Mouse (Mus musculus): ENCODE measurements around the gene Kmt2d. TPM values are rescaled to one million over a fixed set of nuclear protein-coding genes. Genes with fewer than 3 reads are reported as not detected.

The Kmt2d gene
- polyA plus RNA-seq, 1 experiment from 2014 or later, result 3.7 TPM

DNA sequence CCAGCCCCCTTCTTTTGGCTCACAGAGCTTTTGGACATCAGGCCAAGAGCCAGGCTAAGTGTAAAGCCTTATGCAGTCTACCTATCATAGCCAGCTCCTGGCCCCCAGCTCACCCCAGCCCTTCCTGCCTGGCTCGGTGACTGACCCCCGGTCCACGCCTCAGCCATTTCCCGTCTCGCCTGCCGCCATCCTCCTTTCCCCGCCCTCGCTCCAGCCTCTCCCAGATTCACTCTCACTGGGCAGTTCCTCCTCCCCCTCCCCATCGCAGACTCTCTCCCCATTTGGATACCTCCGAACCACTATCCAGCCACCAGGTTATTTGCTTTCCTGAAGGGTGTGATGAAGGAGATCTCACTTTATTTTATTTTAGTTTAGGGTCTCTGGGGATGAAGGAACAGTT is 26.5 kb upstream of the Kmt2d start:
- peaks cover 89% of the 10 kb centered on the region for H3K27me3 ChIP-seq
- no peaks in the 10 kb centered on the region for H3K36me3 ChIP-seq (replicated peaks)
- H3K9me3 ChIP-seq (replicated peaks), result no peaks in the 10 kb centered on the region
- H3K4me3 ChIP-seq (replicated peaks), result no peak overlapping the region
- no peak overlapping the region for H3K4me2 ChIP-seq
- no peak for ATAC-seq (ENCODE audit: insufficient read depth)
- H3K9ac ChIP-seq, result no peak overlapping the region
- no peak overlapping the region for H3K27ac ChIP-seq (replicated peaks)
- H3K4me1 ChIP-seq (replicated peaks), result peaks cover 55% of the 10 kb centered on the region
- 6% methylated on average over 10 of the region's 10 CpGs for WGBS (ENCODE audit: insufficient replicate concordance)

DNA sequence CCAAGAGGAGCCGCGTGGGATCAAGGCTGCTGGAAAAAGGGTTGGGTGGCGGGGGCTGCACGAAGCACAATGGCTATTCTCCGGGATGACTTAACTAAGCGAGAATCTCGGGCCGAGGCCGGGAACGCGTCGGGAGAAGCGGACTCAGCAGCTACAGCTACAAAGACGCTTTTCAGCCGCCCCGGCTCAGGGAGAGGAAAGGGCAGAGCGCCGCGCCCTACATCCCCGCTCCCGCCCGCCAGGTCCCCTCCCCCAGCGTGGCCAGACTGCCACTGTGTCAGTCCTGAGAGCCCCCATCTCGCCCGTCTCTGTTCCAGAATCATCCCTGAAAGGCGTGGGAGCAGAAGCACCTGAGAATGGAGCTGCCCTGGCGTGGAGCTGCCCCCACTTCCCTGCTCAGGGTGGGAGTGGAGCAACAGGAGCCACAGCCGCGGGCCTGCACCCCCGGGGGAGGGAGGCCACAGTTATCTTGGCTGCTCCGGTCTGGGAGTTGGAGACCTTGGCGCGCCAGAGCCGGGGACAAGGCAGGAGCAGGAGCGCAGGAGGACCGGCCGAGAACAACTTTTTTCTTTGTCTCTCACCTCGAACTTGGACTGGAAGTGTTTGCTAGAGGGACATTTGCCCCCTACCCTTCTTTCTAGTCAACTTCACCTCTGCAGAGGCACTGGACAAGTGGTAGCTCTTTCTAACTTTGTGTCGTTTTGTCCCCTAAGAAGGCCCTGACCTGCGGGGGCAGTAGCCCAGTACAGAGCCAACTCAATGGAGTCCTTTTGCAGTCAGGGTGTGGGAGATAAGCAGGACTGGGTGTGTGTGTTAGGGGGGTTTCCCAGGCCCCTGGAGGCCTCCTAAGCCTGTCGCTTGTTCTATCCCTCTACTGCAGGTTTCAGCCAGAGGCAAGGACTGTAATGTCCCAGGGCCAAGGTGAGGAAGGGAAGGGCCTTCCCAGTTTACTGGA is 24.9 kb upstream of the Kmt2d start:
- H3K4me1 ChIP-seq (replicated peaks), result peaks cover 69% of the 10 kb centered on the region
- H3K27ac ChIP-seq (replicated peaks), result no peak overlapping the region
- WGBS (ENCODE audit: insufficient replicate concordance), result 2% methylated on average over 41 of the region's 41 CpGs
- H3K36me3 ChIP-seq (replicated peaks), result no peaks in the 10 kb centered on the region
- 0 out of 2 replicates have a peak overlapping the region, but pooled peaks have one; percentile 18 for H3K9ac ChIP-seq
- peaks cover 98% of the 10 kb centered on the region for H3K27me3 ChIP-seq
- no peaks in the 10 kb centered on the region for H3K9me3 ChIP-seq (replicated peaks)
- ATAC-seq (ENCODE audit: insufficient read depth), result 0 out of 2 replicates have a peak, but pooled peaks have one; percentile 26
- H3K4me2 ChIP-seq, result peak overlapping the region; percentile 54
- H3K4me3 ChIP-seq (replicated peaks), result peak overlapping the region; percentile 30

DNA sequence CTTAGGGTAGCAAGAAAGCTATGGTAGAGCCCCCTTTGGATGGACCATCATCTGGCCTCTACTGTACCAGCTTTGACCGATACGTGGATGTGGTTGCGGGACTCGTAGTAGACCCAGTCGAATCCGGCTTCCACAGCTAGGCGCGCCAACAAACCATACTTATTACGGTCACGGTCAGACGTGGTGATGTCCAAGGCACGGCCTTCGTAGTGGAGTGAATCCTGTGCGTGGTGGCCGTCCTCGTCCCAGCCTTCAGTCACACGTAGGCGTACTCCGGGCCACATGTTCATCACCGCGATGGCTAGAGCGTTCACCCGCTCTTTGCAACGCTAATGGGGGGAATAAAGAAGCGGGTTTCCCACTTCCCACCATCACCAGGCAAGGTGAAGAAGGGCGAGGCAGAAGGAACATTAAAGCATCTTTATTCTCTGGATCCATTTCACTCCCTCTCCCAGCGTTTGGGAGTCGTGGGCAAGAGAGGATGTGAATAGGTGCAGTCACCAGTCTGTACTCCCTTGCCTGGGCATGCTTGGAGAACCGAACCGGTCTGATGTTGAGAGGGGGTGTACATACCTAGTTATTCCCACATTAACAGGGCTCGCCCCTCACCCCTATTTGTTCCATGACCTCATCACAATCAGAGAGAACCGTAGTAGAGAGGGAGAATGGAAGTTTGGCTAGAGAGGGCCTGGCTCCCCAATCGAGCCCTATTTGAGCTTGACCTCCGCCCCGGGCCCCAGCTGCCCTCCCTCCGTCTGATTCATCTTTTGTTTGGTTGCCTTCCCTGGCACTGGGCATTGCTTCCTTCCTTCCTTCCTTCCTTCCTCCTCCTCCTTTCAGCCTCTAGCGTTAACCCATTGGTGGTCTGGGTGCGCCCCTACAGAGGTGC is 24.0 kb upstream of the Kmt2d start:
- H3K4me3 ChIP-seq (replicated peaks), result peak overlapping the region; percentile 52
- no peaks in the 10 kb centered on the region for H3K9me3 ChIP-seq (replicated peaks)
- peak overlapping the region; percentile 72 for H3K4me2 ChIP-seq
- H3K36me3 ChIP-seq (replicated peaks), result no peaks in the 10 kb centered on the region
- H3K27me3 ChIP-seq, result peaks cover 89% of the 10 kb centered on the region
- H3K4me1 ChIP-seq (replicated peaks), result peaks cover 69% of the 10 kb centered on the region
- no peak overlapping the region for H3K9ac ChIP-seq
- H3K27ac ChIP-seq (replicated peaks), result no peak overlapping the region
- 4% methylated on average over 38 of the region's 38 CpGs for WGBS (ENCODE audit: insufficient replicate concordance)
- ATAC-seq (ENCODE audit: insufficient read depth), result no peak

DNA sequence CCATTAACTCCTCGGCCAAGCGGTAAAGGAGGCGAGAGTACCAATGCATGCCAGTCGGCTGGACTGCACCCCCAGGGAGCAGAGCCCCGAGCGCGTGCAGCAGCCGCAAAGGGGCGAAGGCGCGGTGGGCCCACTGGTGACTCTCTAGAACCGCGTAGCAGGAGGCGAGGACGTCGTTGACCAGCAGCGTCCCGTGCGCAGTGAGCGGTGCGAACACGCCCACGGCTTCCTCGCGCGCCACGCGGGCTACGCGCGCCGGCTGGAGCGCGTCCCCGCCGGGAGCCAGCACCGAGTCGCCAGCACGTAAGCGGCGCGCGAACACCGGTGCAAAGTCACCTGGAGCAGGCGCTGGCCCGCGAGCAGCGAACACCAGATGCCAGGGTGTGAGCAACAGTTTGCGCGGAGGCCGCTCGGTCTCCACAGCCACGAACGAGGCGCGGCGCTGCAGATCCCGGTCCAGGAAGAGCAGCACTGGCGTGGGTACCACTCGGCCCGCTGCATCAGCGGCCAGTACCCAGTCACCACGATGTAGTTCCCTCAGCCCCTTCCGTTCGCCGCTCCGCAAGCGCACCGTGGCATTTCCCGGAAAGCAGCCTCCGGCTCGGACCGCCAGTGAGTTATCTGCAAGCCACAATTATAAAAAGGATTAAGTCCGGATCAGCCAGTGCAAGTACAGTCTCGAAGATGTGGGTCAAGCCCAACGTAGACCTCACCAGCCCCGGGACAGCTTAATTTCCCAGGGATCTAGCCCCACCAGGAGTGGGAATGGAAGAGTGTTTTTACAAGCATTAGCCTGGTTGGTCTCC is 23.1 kb upstream of the Kmt2d start, which contains the start of gene Rhebl1:
Gene Rhebl1, minus strand, starts transcription at position 601 of the 806 bp plus-strand sequence.
- H3K36me3 ChIP-seq (replicated peaks), result no peaks in the 10 kb centered on the region
- WGBS (ENCODE audit: insufficient replicate concordance), result under 1% methylated on average over 76 of the region's 77 CpGs
- no peak for ATAC-seq (ENCODE audit: insufficient read depth)
- H3K4me2 ChIP-seq, result peak within 1 kb of the TSS; percentile 72
- peak within 1 kb of the TSS; percentile 52 for H3K4me3 ChIP-seq (replicated peaks)
- H3K4me1 ChIP-seq (replicated peaks), result peaks cover 69% of the 10 kb centered on the region
- H3K9ac ChIP-seq, result no peak within 1 kb of the TSS
- no peaks in the 10 kb centered on the region for H3K9me3 ChIP-seq (replicated peaks)
- H3K27ac ChIP-seq (replicated peaks), result no peak within 1 kb of the TSS
- peaks cover 82% of the 10 kb centered on the region for H3K27me3 ChIP-seq

DNA sequence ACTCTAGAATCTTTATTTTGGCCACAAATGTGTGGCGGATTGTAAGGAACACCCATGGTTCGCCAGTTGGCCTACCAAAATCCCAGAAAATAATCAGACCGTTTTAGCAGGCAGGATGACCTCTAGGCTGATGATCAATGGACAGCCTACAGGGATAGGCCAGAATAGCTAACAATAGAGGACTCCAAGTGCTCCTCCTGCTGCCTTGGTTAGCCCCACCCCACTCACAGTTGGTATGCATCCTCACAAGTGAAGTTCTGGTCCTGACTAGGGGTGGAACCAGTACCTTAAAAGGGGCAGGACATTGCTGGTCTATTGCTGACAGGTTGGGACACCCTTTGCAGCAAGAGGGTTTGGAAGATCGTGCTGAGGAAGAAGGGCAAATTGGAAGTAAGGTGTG is 22.0 kb upstream of the Kmt2d start:
- Histone ChIP-seq H3K4me2 (no peak overlapping the region), H3K4me1 (replicated peaks) (peaks cover 64% of the 10 kb centered on the region), H3K27me3 (peaks cover 79% of the 10 kb centered on the region), H3K9ac (no peak overlapping the region), H3K4me3 (replicated peaks) (no peak overlapping the region), H3K27ac (replicated peaks) (no peak overlapping the region), H3K9me3 (replicated peaks) (no peaks in the 10 kb centered on the region), H3K36me3 (replicated peaks) (no peaks in the 10 kb centered on the region)
- 49% methylated on average over 4 of the region's 4 CpGs for WGBS (ENCODE audit: insufficient replicate concordance)
- ATAC-seq (ENCODE audit: insufficient read depth), result no peak

DNA sequence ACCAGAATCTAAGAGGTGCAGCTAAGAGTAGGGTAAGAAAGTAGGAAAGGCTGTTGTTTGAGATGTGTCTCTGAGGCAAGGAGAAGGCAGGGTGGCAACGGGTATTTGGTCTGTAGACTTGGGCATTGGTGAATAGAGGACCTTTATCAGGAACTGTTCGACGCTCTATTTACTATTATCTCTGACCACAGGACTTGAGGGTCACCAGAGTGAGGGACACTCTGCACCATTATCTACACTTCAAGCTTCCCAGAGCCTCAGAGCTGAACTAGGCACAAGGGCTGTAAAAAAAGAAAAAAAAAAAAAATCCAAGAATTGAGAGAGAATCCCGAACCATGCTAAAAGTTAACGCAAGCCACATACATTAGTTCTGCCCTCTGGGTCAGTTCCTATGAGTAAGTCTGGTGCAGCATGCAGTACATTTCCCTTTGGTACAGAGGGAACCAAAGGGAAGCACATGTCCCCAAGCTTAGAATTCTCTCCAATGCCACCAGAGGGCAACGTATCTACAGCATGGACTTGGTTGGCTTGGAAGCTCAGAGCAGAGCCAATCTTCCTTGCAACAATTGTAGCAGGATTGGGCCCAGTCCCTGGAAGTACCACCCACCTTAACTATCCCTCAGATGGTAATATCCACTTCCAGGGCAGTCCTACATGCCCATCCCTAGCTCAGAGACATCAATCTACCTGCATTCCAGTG is 21.1 kb upstream of the Kmt2d start:
- Histone ChIP-seq H3K27ac (replicated peaks) (no peak overlapping the region), H3K9me3 (replicated peaks) (no peaks in the 10 kb centered on the region), H3K4me3 (replicated peaks) (no peak overlapping the region), H3K36me3 (replicated peaks) (no peaks in the 10 kb centered on the region), H3K27me3 (peaks cover 72% of the 10 kb centered on the region), H3K4me1 (replicated peaks) (peaks cover 55% of the 10 kb centered on the region), H3K4me2 (peak overlapping the region; percentile 42; the same call in 1 of the 2 replicates), H3K9ac (no peak overlapping the region)
- 10% methylated on average over 6 of the region's 6 CpGs for WGBS (ENCODE audit: insufficient replicate concordance)
- 0 out of 2 replicates have a peak, but pooled peaks have one; percentile 32 for ATAC-seq (ENCODE audit: insufficient read depth)

DNA sequence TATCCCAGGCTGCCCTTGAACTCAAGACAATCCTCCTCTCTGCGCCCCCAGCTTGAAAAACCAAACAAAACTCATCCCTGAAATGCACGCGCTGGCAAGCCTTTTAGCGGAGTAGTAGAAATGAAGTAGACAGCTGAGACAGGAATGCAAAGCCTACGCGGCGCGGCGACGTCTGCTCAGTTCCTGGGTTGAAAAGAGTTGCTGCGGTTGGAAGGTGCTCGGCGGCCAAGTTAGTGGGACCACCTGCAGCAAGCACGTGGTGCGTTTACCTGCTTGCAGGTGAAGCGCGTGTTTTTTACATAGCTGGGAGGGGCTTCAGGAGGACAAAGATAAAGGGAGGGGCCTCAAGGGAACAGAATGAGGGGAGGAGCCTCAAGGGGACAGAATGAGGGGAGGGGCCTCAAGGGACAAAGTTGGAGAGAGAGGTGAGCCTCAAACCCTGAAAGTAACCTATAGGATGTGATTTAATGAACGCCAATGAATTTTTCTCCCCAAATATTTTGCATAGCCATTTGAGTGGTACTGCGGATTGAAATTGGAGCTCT is 20.3 kb upstream of the Kmt2d start:
- peaks cover 69% of the 10 kb centered on the region for H3K27me3 ChIP-seq
- 20% methylated on average over 19 of the region's 19 CpGs for WGBS (ENCODE audit: insufficient replicate concordance)

DNA sequence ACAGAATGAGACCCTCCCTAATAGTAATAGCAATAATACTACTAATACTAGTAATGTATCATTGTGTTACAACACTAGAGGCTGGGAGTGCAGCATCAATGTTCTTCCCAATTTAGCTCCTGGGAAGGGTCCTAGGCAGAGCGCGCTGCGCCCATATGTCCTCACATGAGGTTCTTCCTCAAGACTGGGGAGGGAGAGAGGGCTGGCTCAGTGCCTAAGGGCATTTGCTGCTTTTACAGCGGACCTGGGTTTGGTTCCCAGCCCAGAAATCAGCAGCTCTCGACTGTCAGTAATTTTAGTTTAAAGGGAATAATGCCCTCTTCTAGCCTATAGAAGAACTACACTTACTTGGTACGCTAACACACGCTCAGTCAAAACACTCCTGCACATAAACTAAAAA is 16.5 kb upstream of the Kmt2d start:
- 79% methylated on average over 7 of the region's 7 CpGs for WGBS (ENCODE audit: insufficient replicate concordance)
- no peak overlapping the region for H3K4me2 ChIP-seq

More for the DNA sequence above, 20.3 kb upstream of the Kmt2d start:
- H3K9ac ChIP-seq, result no peak overlapping the region
- ATAC-seq (ENCODE audit: insufficient read depth), result no peak
- H3K4me2 ChIP-seq, result peak overlapping the region; percentile 42
- H3K27ac ChIP-seq (replicated peaks), result no peak overlapping the region
- H3K36me3 ChIP-seq (replicated peaks), result no peaks in the 10 kb centered on the region
- H3K4me1 ChIP-seq (replicated peaks), result peaks cover 48% of the 10 kb centered on the region
- no peaks in the 10 kb centered on the region for H3K9me3 ChIP-seq (replicated peaks)
- no peak overlapping the region for H3K4me3 ChIP-seq (replicated peaks)

DNA sequence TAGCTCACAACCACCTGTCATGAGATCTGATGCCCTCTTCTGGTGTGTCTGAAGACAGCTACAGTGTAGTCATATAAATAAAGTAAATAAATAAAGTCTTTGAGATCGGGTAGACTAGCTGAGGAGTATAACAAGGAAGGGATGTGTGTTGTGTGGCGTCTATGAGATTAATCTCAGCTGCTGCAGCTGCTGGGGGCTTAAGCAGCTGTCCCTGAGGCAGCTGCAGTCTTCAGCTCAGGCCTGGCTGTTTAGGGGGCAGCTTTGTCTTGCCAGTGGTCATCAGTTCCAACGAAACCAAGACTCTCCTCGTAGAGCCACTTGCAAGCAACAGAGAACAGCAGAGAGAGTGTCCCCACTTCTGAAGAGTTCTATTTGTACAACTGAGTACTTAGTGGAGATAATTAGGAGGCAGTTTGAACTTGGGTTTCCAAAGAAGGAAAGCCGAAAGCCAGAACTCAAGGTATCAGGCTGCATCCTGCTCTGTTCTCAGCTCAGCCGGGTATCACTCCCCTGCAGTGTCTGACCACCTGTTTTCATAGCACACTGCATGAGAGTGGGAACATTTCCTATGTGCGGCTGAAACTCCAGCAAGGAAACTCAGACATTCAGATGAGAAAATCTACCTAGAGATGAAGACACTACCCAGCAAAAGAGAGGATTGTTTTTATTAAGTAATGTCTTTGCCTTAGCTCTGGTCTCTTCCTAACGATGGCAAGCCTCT is 15.8 kb upstream of the Kmt2d start:
- H3K4me3 ChIP-seq (replicated peaks), result no peak overlapping the region
- ATAC-seq (ENCODE audit: insufficient read depth), result no peak
- 59% methylated on average over 8 of the region's 8 CpGs for WGBS (ENCODE audit: insufficient replicate concordance)
- no peak overlapping the region for H3K9ac ChIP-seq
- peaks cover 14% of the 10 kb centered on the region for H3K4me1 ChIP-seq (replicated peaks)
- no peak overlapping the region for H3K4me2 ChIP-seq
- no peaks in the 10 kb centered on the region for H3K36me3 ChIP-seq (replicated peaks)
- H3K9me3 ChIP-seq (replicated peaks), result no peaks in the 10 kb centered on the region
- no peak overlapping the region for H3K27ac ChIP-seq (replicated peaks)
- peaks cover 26% of the 10 kb centered on the region for H3K27me3 ChIP-seq

More for the DNA sequence above, 16.5 kb upstream of the Kmt2d start:
- H3K4me1 ChIP-seq (replicated peaks), result peaks cover 15% of the 10 kb centered on the region
- H3K36me3 ChIP-seq (replicated peaks), result no peaks in the 10 kb centered on the region
- H3K27ac ChIP-seq (replicated peaks), result no peak overlapping the region
- H3K9ac ChIP-seq, result no peak overlapping the region
- H3K9me3 ChIP-seq (replicated peaks), result no peaks in the 10 kb centered on the region
- ATAC-seq (ENCODE audit: insufficient read depth), result no peak
- no peak overlapping the region for H3K4me3 ChIP-seq (replicated peaks)
- H3K27me3 ChIP-seq, result peaks cover 32% of the 10 kb centered on the region
